Mouse (Mus musculus) kidney, embryonic 14.5 days (tissue): ENCODE measurements around the gene Pef1. TPM values are rescaled to one million over a fixed set of nuclear protein-coding genes. Genes with fewer than 3 reads are reported as not detected.

ENCODE experiments used
- ATAC-seq: fragments of 200-750 bp; cut with Nextera tagmentation; 2 replicates; pipeline ENCODE4 v1.8.0; 2017; ENCODE audit warnings: moderate number of reproducible peaks, mild to moderate bottlenecking, moderate TSS enrichment, moderate library complexity; ENCODE audit not compliant: low FRiP score, low TSS enrichment
- H3K27ac ChIP-seq: fragments of 300-500 bp; sonication (generic); 2 replicates; pipeline ENCODE4 v1.5.1; 2014; ENCODE audit warnings: low read depth, mild to moderate bottlenecking, low read length, moderate library complexity, mixed read lengths
- H3K27me3 ChIP-seq: fragments of 300-500 bp; sonication (generic); 2 replicates; pipeline ENCODE4 v1.6.1; 2014; ENCODE audit warnings: mild to moderate bottlenecking, low read length; ENCODE audit not compliant: control insufficient read depth, insufficient read depth
- H3K36me3 ChIP-seq: fragments of 300-500 bp; sonication (generic); 2 replicates; pipeline ENCODE4 v1.6.1; 2014; ENCODE audit warnings: low read length, mixed read lengths; ENCODE audit not compliant: control insufficient read depth, insufficient read depth
- H3K4me1 ChIP-seq: fragments of 300-500 bp; sonication (generic); 2 replicates; pipeline ENCODE4 v1.6.1; 2014; ENCODE audit warnings: low read length, mixed read lengths; ENCODE audit not compliant: control insufficient read depth, insufficient read depth
- H3K4me2 ChIP-seq: fragments of 300-500 bp; sonication (generic); replicated peaks from 2 replicates; pipeline ENCODE4 v1.6.1; 2014; ENCODE audit warnings: low read depth, mild to moderate bottlenecking, low read length
- H3K4me3 ChIP-seq: fragments of 300-500 bp; sonication (generic); 2 replicates; pipeline ENCODE4 v1.5.1; 2014; ENCODE audit warnings: mild to moderate bottlenecking, low read length
- H3K9ac ChIP-seq: fragments of 300-500 bp; sonication (generic); 2 replicates; pipeline ENCODE4 v1.6.1; 2014; ENCODE audit warnings: low read depth, mild to moderate bottlenecking, low read length, moderate library complexity
- H3K9me3 ChIP-seq: fragments of 300-500 bp; sonication (generic); 2 replicates; pipeline ENCODE4 v1.6.1; 2016; ENCODE audit warnings: low read length; ENCODE audit not compliant: control insufficient read depth
- WGBS: fragments of 180-500 bp; shearing (Covaris S2); extraction: QIAGEN DNeasy Blood & Tissue Kit; methylation state at CpG from one replicate; pipeline ENCODE4 v1.1.7; 2014; 5-methylcytosine and 5-hydroxymethylcytosine counted together
- polyA plus RNA-seq: library from polyadenylated mRNA; unstranded; fragments of >200 nt; fragmentation: Nextera tagmentation; extraction: Ambion mirVana; gene quantifications from 2 replicates; pipeline ENCODE4 v1.2.1, GENCODE M21; 2014

The Pef1 gene
- polyA plus RNA-seq, 1 experiment from 2014 or later, result 85.9 TPM

DNA sequence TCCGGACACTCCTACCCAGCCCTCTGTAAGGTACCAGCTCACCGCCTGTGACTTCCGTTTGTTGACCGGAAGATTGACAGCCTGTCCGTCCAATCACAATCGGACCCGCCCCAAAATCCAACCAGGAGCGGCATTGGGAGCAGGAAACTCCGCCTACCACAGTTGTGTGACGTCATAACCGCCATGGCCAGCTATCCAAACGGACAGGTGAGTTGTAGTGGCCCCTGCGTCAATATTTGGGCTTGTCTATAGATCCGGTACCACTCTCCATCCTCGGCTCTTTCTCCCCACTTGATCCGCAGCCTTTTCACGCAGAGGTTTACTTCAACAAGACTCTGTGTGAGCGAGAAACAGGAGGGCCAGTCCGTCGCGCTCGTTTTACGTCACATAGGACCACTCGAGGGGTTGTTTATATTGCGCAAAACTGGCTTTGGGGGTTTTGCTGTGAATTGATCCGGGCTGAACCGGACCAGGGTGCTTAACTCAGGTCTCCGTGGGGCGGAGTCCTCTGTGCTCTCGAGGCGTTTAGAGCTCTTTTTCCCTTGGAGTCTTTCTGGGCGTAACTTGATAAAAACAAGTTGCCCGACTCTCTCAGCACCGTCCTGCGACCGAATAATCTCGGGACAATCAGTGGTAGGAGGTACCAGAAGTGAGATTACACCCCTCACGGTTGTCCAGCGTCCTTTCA, 5.2 kb downstream of the Pef1 start:
- ATAC-seq, result peak; percentile 96
- H3K9me3 ChIP-seq, result 0 out of 2 replicates have a peak, but pooled peaks cover 2% of the 10 kb centered on the region
- peak overlapping the region; percentile 57 for H3K4me2 ChIP-seq
- 1% methylated on average over 39 of the region's 39 CpGs for WGBS
- H3K9ac ChIP-seq, result peak overlapping the region; percentile 63
- no peak overlapping the region for H3K27ac ChIP-seq
- peak overlapping the region; percentile 70 for H3K4me3 ChIP-seq
- no peaks in the 10 kb centered on the region for H3K36me3 ChIP-seq
- no peaks in the 10 kb centered on the region for H3K27me3 ChIP-seq
- peaks cover 9% of the 10 kb centered on the region; the same call in 1 of the 2 replicates for H3K4me1 ChIP-seq

DNA sequence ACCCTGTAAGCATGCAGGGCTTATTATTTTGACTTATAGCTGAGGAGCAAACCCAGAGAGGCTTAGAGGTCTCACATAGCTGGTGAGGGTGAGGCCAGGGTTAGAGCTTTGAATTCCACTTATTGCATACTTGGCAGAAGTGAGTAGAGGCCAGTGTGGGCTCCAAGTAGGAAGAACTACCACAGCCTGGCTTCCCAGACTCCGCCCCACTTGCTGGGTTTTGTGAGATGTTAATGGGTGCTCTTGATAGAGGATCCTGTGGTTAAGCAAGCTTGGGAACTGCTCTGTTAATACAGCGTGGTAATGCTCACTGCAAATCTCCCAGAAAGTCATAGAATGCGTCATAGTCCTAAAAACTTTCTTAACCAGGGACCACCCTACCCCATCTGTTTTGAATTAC, 6.6 kb downstream of the Pef1 start:
- Histone ChIP-seq H3K4me3 (no peak overlapping the region), H3K27me3 (no peaks in the 10 kb centered on the region)

DNA sequence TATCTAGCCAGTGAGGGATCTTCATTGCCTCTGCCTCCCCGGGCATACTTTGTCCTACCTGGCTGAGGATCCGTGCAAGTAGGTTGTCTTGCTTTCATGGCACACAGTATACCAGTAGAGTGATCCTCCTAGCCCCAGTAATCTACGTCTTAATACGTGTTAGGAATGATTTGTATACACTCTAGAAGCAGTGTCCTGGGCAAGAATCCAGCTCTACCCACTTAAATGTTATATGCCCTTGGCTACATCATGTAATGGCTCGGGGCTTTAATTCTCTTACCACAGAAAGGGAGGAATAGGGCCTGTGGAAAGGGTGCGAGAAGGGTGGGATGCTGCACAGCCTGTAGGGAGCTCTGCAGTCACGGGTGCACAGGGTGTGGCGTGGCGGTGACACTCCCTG, 7.3 kb downstream of the Pef1 start:
- ATAC-seq, result no peak
- Histone ChIP-seq H3K9me3 (no peaks in the 10 kb centered on the region), H3K9ac (no peak overlapping the region), H3K36me3 (no peaks in the 10 kb centered on the region), H3K27ac (no peak overlapping the region), H3K4me3 (no peak overlapping the region), H3K4me1 (peaks cover 9% of the 10 kb centered on the region; the same call in 1 of the 2 replicates), H3K27me3 (no peaks in the 10 kb centered on the region), H3K4me2 (no peak overlapping the region)
- WGBS, result 95% methylated on average over 9 of the region's 9 CpGs

More for the DNA sequence above, 6.6 kb downstream of the Pef1 start:
- peaks cover 9% of the 10 kb centered on the region; the same call in 1 of the 2 replicates for H3K4me1 ChIP-seq
- no peaks in the 10 kb centered on the region for H3K9me3 ChIP-seq
- no peak overlapping the region for H3K27ac ChIP-seq
- H3K36me3 ChIP-seq, result no peaks in the 10 kb centered on the region
- WGBS, result 88% methylated on average over 3 of the region's 3 CpGs
- no peak for ATAC-seq
- H3K4me2 ChIP-seq, result no peak overlapping the region
- no peak overlapping the region for H3K9ac ChIP-seq

DNA sequence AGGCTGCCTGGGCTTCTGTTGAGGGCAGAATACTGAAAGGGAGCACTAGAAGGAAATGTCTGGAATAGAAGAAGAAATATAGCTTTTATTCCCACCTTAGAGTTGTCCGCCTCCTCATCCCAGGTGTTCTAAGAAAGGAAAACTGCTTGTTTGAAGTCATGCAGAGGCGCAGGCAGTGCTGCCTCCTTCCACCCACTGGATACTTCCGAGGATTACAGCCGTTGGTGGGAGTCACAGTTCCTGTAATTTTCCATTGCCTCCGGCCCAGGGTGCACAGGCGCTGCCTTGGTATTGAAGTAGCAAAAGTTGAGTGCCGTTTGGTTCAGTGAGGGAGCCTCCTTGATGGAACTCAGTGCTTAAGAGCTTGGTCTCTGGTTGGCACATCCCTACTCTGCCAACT, 7.7 kb downstream of the Pef1 start:
- Histone ChIP-seq H3K27ac (no peak overlapping the region), H3K9ac (no peak overlapping the region), H3K27me3 (no peaks in the 10 kb centered on the region), H3K4me2 (no peak overlapping the region), H3K9me3 (no peaks in the 10 kb centered on the region), H3K36me3 (no peaks in the 10 kb centered on the region), H3K4me3 (no peak overlapping the region), H3K4me1 (peaks cover 8% of the 10 kb centered on the region; the same call in 1 of the 2 replicates)
- WGBS, result 82% methylated on average over 7 of the region's 7 CpGs
- ATAC-seq, result no peak

DNA sequence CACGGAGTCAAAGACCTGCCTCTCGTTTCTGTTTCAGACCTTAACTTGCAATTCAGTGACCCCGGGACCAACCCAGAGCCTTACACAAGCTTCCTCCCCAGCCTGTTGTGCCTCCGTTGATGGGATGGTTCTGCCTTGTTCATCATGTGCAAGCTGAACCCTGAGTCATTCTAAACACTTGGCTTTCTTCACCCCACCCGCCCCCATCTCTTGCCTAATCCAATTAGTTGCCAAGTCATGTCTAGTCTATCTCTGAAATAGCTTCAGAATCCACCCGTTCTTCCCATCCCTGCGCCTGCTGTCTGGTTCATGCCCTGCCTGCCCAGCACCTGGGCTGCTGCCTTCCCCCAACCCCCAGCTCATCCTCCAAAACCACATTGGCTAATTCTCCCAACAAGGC, 9.9 kb downstream of the Pef1 start:
- Histone ChIP-seq H3K27me3 (no peaks in the 10 kb centered on the region), H3K4me3 (no peak overlapping the region), H3K9me3 (no peaks in the 10 kb centered on the region), H3K4me2 (no peak overlapping the region), H3K36me3 (0 out of 2 replicates have a peak, but pooled peaks cover under 1% of the 10 kb centered on the region), H3K9ac (no peak overlapping the region), H3K4me1 (peaks cover 6% of the 10 kb centered on the region; the same call in 1 of the 2 replicates), H3K27ac (no peak overlapping the region)
- 81% methylated on average over 7 of the region's 7 CpGs for WGBS
- ATAC-seq, result no peak

DNA sequence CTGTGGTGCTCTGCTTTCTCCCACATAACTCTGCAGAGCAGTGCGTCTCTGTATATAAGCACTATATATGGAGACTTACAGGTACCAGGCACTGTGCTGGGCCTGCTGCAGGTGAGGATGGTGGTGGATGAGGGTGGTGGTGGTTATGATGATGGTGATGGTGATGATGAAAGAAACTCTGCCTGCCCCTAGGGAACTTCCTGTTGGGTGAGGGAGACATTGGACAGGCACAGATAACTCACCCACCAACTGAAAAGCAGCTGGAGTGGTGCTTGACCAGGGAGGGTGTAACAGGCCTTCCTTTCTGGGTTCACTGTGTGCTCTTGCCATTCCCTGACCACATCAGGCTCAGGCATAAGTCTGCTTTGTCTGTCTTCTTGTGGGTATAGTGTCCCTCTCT, 10.4 kb downstream of the Pef1 start:
- no peak overlapping the region for H3K9ac ChIP-seq
- H3K27me3 ChIP-seq, result no peaks in the 10 kb centered on the region
- H3K4me1 ChIP-seq, result peaks cover 6% of the 10 kb centered on the region; the same call in 1 of the 2 replicates
- no peak for ATAC-seq
- H3K9me3 ChIP-seq, result no peaks in the 10 kb centered on the region
- H3K36me3 ChIP-seq, result 0 out of 2 replicates have a peak, but pooled peaks cover 4% of the 10 kb centered on the region
- no peak overlapping the region for H3K27ac ChIP-seq
- 100% methylated on average over 1 of the region's 1 CpGs for WGBS
- no peak overlapping the region for H3K4me3 ChIP-seq
- no peak overlapping the region for H3K4me2 ChIP-seq

DNA sequence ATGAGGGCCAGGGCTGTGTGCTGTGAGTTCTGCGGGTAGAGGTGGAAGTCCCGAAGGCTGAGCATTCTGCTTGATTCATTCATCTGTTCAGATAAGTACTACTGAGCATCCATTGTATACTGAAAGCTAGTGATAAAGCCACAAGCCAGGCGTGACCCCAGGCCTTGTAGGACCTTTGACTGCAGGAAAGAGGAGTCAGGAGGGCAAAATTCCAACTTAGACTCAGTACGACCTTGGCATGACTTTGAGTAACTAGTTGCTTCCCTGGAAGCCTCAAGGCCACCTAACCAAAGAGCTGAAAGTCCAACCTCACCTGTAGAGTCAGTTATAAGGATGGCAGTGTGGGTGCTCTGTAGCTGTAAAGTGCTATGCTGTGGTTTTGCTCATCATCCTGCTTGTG, 18.4 kb downstream of the Pef1 start:
- WGBS, result 88% methylated on average over 4 of the region's 4 CpGs
- H3K9ac ChIP-seq, result no peak overlapping the region
- no peak overlapping the region for H3K4me2 ChIP-seq
- H3K27me3 ChIP-seq, result no peaks in the 10 kb centered on the region
- ATAC-seq, result no peak
- peaks cover 40% of the 10 kb centered on the region for H3K36me3 ChIP-seq
- no peak overlapping the region for H3K27ac ChIP-seq
- H3K4me3 ChIP-seq, result no peak overlapping the region
- no peaks in the 10 kb centered on the region for H3K9me3 ChIP-seq
- no peaks in the 10 kb centered on the region; the same call in 1 of the 2 replicates for H3K4me1 ChIP-seq

DNA sequence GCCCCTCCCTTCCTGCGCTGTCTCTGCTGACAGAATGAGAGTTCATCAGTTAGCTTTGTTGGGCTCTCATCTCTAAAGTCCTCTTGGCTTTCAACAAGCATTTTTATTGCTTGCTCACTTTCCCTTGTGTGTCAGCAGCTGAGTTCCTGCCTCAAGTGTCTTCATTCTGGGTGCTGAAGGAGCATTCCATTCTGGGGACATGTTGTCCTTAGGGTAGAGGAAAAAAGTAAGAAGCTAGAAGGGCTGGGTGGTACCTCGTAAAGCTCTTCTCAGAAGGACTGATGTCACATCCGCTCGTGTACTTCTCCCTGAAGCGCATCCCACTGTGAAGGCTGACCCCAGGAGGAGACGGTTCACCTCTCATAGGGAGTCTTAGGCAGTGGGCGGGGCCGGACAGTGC, 19.2 kb downstream of the Pef1 start:
- peaks cover 48% of the 10 kb centered on the region for H3K36me3 ChIP-seq
- peak; percentile 46; the same call in 1 of the 2 replicates for ATAC-seq
- H3K9ac ChIP-seq, result no peak overlapping the region
- no peak overlapping the region for H3K4me2 ChIP-seq
- no peaks in the 10 kb centered on the region for H3K27me3 ChIP-seq
- no peak overlapping the region for H3K27ac ChIP-seq
- H3K4me3 ChIP-seq, result no peak overlapping the region
- WGBS, result 60% methylated on average over 8 of the region's 8 CpGs
- no peaks in the 10 kb centered on the region for H3K9me3 ChIP-seq
- no peaks in the 10 kb centered on the region; the same call in 1 of the 2 replicates for H3K4me1 ChIP-seq

DNA sequence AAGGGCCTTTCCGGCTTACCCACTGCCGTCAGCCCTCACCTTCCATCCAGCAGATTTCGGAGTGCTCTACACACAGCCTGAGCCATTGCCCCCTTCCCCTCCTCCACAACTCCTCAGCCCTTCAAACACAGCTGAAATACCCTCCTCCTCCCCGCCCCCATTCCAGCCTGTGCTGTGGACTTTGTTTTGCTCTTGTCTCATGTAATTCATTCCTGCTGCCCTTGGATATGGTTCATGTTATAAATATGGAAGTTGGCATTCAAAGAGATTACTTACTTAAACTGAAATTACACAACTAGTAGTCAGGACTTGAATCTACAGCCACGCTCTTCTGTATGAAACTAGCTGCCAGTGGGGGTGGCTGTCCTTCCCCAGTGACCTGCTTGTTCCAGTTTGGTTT, 20.7 kb downstream of the Pef1 start:
- Histone ChIP-seq H3K9ac (no peak overlapping the region), H3K27ac (no peak overlapping the region), H3K4me1 (no peaks in the 10 kb centered on the region; the same call in 1 of the 2 replicates), H3K36me3 (peaks cover 56% of the 10 kb centered on the region), H3K9me3 (no peaks in the 10 kb centered on the region), H3K4me2 (no peak overlapping the region), H3K4me3 (no peak overlapping the region), H3K27me3 (no peaks in the 10 kb centered on the region)
- no peak for ATAC-seq
- 83% methylated on average over 5 of the region's 5 CpGs for WGBS
